Mouse (Mus musculus) c-Kit-positive CD71-positive TER-119-positive erythroid progenitor cells, embryonic 14.5 days (primary cell): ENCODE data around the gene Gm21304.
"Not testable (repeated sequence)": the region's sequence is repeated elsewhere in the genome, so short reads cannot be mapped to it uniquely, and the experiment has no call there.

ENCODE experiments used
- DNase-seq: peaks from one replicate; pipeline ENCODE4 v3.0.0-alpha.2; 2013; ENCODE audit warnings: low spot score

The Gm21304 gene

GRCm38 (mm10) chr10:104168215-104168614 lies at the start of gene Gm21304:
TSS of gene Gm21304 (plus strand) at chr10:104168515.
- not testable (repeated sequence) for DNase-seq

GRCm38 (mm10) chr10:104142687-104143086 lies 25.6 kb upstream of the Gm21304 start, which contains the start of gene Gm21293:
TSS of gene Gm21293 (plus strand) at chr10:104142987.
- not testable (repeated sequence) for DNase-seq

GRCm38 (mm10) chr10:104151197-104151596 lies 17.1 kb upstream of the Gm21304 start, which contains the start of gene Gm6763:
TSS of gene Gm6763 (plus strand) at chr10:104151497.
- DNase-seq: not testable (repeated sequence)

- DNase-seq: not testable (repeated sequence)
Observed at GRCm38 (mm10) chr10:104159706-104160105, 8.6 kb upstream of the Gm21304 start, which contains the start of gene Gm8764. TSS of gene Gm8764 (plus strand) at chr10:104160006.

DNA sequence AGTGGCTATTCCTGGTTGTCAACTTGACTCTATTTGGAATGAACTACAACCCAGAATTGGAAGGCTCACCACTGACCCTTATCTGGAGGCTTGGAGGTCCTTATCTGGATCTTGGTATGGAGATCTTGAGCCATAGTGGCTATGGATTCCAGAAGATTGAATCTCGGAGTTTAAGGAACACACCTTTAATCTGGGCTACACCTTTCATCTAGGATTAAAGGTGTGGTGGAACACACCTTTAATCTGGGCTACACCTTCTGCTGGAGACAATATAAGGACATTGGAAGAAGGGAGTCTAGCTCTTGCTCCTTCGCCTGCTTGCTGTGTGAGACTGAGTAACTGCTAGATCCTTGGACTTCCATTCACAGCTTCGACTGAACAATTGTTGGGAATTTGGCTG lies 8.4 kb downstream of the Gm21304 start, which contains the start of gene Gm21312:
Gene Gm21312, plus strand, starts transcription at position 301 of the 400 bp plus-strand sequence.
- DNase-seq: not testable (repeated sequence)

DNA sequence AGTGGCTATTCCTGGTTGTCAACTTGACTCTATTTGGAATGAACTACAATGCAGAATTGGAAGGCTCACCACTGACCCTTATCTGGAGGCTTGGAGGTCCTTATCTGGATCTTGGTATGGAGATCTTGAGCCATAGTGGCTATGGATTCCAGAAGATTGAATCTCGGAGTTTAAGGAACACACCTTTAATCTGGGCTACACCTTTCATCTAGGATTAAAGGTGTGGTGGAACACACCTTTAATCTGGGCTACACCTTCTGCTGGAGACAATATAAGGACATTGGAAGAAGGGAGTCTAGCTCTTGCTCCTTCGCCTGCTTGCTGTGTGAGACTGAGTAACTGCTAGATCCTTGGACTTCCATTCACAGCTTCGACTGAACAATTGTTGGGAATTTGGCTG lies 16.9 kb downstream of the Gm21304 start, which contains the start of gene Gm20765:
Gene Gm20765, plus strand, starts transcription at position 301 of the 400 bp plus-strand sequence.
- not testable (repeated sequence) for DNase-seq

DNA sequence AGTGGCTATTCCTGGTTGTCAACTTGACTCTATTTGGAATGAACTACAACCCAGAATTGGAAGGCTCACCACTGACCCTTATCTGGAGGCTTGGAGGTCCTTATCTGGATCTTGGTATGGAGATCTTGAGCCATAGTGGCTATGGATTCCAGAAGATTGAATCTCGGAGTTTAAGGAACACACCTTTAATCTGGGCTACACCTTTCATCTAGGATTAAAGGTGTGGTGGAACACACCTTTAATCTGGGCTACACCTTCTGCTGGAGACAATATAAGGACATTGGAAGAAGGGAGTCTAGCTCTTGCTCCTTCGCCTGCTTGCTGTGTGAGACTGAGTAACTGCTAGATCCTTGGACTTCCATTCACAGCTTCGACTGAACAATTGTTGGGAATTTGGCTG lies 25.4 kb downstream of the Gm21304 start, which contains the start of gene Gm4340:
Gene Gm4340, plus strand, starts transcription at position 301 of the 400 bp plus-strand sequence.
- DNase-seq: not testable (repeated sequence)

DNA sequence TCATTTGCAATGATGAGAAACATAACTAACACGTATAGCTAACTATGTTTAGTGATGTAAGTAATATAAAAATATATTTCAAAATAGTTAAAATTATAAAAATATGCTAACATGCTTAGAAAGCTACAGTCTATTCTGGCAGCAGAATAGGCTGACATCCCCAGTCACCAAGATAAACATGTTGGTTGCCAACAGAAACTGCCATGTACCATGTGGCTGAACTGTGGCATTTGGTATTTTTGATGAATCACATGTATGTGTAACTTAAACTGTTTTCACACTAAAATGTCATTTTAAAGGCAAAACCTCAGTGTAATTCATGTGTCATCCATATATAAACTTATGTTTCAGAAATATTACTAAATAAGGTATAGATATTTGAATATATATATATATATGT lies 41.3 kb downstream of the Gm21304 start:
- no peak for DNase-seq

- no peak for DNase-seq
Observed at GRCm38 (mm10) chr10:104210268-104210990, 42.1 kb downstream of the Gm21304 start.

DNA sequence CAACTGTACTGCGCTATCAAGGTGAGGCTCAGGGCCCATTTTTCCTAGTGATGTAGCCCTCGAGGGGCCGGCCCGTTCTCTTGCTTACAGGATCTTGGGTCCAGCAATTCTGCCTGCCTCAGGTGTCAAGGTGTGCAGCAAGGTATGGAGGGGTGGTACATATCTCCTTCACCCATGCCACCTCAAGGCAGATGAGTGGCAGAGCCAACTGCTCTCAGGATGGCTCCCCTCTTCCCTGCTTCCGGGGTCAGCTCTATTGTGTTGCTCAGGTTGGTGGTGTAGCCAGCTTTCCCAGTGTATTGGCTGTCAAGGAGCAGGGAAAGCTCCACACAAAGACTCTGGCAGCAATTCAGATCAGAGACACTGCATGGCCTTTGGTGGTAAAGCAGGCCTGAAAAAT lies 46.2 kb downstream of the Gm21304 start:
- DNase-seq: no peak
